Mouse (Mus musculus) hindbrain, embryonic 11.5 days (tissue): ENCODE measurements around the gene 1810049J17Rik. TPM values are rescaled to one million over a fixed set of nuclear protein-coding genes. Genes with fewer than 3 reads are reported as not detected.

Source experiments
- ATAC-seq: fragments of 200-750 bp; cut with Nextera tagmentation; 2 replicates; pipeline ENCODE4 v1.8.0; 2017; ENCODE audit warnings: mild to moderate bottlenecking, moderate TSS enrichment, moderate library complexity; ENCODE audit not compliant: low FRiP score
- DNase-seq: peaks from one replicate; pipeline ENCODE4 v3.0.0-alpha.2; 2015; ENCODE audit warnings: low spot score
- H3K27ac ChIP-seq: fragments of 300-500 bp; sonication (generic); 2 replicates; pipeline ENCODE4 v1.5.1; 2014; ENCODE audit warnings: mild to moderate bottlenecking, low read depth, low read length
- H3K27me3 ChIP-seq: fragments of 300-500 bp; sonication (generic); 2 replicates; pipeline ENCODE4 v1.6.1; 2014; ENCODE audit warnings: mild to moderate bottlenecking, low read length, moderate library complexity, mixed read lengths; ENCODE audit not compliant: control insufficient read depth, insufficient read depth
- H3K36me3 ChIP-seq: fragments of 300-500 bp; sonication (generic); 2 replicates; pipeline ENCODE4 v1.6.1; 2014; ENCODE audit warnings: mild to moderate bottlenecking, low read length, moderate library complexity, mixed read lengths; ENCODE audit not compliant: control insufficient read depth, insufficient read depth
- H3K4me1 ChIP-seq: fragments of 300-500 bp; sonication (generic); replicated peaks from 2 replicates; pipeline ENCODE4 v1.6.1; 2014; ENCODE audit warnings: low read length, mixed read lengths; ENCODE audit not compliant: control insufficient read depth, insufficient read depth
- H3K4me2 ChIP-seq: fragments of 300-500 bp; sonication (generic); replicated peaks from 2 replicates; pipeline ENCODE4 v1.6.1; 2014; ENCODE audit warnings: mild to moderate bottlenecking, low read depth, low read length
- H3K4me3 ChIP-seq: fragments of 300-500 bp; sonication (generic); 2 replicates; pipeline ENCODE4 v1.5.1; 2014; ENCODE audit warnings: low read depth, low read length
- H3K9ac ChIP-seq: fragments of 300-500 bp; sonication (generic); 2 replicates; pipeline ENCODE4 v1.6.1; 2014; ENCODE audit warnings: low read depth, low read length
- H3K9me3 ChIP-seq: fragments of 300-500 bp; sonication (generic); 2 replicates; pipeline ENCODE4 v1.6.1; 2016; ENCODE audit warnings: low read length; ENCODE audit not compliant: control insufficient read depth
- WGBS: fragments of 180-500 bp; shearing (Covaris S2); extraction: QIAGEN DNeasy Blood & Tissue Kit; methylation state at CpG from one replicate; pipeline ENCODE4 v1.1.7; 2014; 5-methylcytosine and 5-hydroxymethylcytosine counted together
- polyA plus RNA-seq: library from polyadenylated mRNA; unstranded; fragments of >200 nt; fragmentation: Nextera tagmentation; extraction: Ambion mirVana; gene quantifications from 2 replicates; pipeline ENCODE4 v1.2.1, GENCODE M21; 2014

Gene 1810049J17Rik
- polyA plus RNA-seq, 1 experiment from 2014 or later = not detected

DNA sequence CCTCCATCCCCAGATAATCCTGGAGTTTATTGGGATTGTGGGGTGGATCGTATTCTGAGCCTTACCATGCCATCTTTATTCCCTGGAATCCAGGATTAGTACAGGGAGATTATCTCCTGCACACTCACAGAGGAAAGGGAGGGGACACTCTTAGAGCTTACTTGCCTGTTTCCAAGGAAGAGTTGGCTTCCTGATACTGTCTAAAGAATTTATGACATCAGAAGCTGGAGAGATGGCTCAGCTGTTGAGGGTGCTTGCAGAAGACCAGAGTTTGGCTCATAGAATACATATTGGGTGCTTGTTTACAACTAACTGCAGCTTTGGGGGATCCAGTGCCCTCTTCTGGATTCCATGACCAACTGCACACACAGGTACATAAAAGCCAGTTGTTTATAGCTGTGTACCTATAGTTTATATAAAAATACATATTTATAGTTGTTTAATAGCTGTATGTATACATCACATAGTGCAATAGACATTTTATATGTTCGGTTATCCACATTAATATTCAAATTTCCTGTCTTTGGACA is 32.6 kb upstream of the 1810049J17Rik start:
- H3K36me3 ChIP-seq = no peaks in the 10 kb centered on the region
- no peaks in the 10 kb centered on the region for H3K9me3 ChIP-seq
- 99% methylated on average over 2 of the region's 2 CpGs for WGBS

GRCm38 (mm10) chr15:12351470-12351869 is 29.8 kb upstream of the 1810049J17Rik start:
- H3K36me3 ChIP-seq = no peaks in the 10 kb centered on the region

More for the DNA sequence above, 32.6 kb upstream of the 1810049J17Rik start:
- Histone ChIP-seq H3K9ac (no peak overlapping the region), H3K4me1 (no peaks in the 10 kb centered on the region), H3K4me3 (no peak overlapping the region), H3K4me2 (no peak overlapping the region), H3K27ac (no peak overlapping the region), H3K27me3 (no peaks in the 10 kb centered on the region)
- no peak for ATAC-seq
- DNase-seq = no peak

DNA sequence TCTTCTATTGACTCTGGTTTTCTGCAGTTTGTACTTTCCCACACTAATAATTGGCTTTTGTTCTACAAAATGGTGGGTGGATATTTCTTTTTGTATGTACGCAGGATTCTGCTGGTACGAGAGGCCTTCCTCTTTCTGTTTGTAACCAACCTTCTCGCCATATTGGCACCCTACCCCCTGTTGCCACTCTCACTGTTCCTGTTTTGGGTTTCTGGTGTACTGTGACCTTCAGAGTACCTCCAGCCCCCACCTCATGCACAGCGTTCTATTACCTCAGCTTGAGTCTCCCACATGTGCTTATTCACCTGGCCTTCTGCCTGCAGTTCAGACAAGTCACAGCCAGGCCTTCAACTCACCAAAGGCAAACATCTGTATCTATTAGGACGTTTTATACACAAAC is 28.1 kb upstream of the 1810049J17Rik start:
- DNase-seq (no peak), ATAC-seq (no peak)
- no peak overlapping the region for H3K27ac ChIP-seq
- no peak overlapping the region for H3K4me2 ChIP-seq
- no peaks in the 10 kb centered on the region for H3K36me3 ChIP-seq
- no peaks in the 10 kb centered on the region for H3K4me1 ChIP-seq
- 87% methylated on average over 5 of the region's 5 CpGs for WGBS
- no peaks in the 10 kb centered on the region for H3K27me3 ChIP-seq
- no peak overlapping the region for H3K9ac ChIP-seq
- no peaks in the 10 kb centered on the region for H3K9me3 ChIP-seq
- H3K4me3 ChIP-seq = no peak overlapping the region

More at GRCm38 (mm10) chr15:12351470-12351869, 29.8 kb upstream of the 1810049J17Rik start:
- Histone ChIP-seq H3K9me3 (no peaks in the 10 kb centered on the region), H3K4me2 (no peak overlapping the region), H3K9ac (no peak overlapping the region), H3K27me3 (no peaks in the 10 kb centered on the region), H3K4me3 (no peak overlapping the region), H3K27ac (no peak overlapping the region), H3K4me1 (no peaks in the 10 kb centered on the region)
- WGBS = 91% methylated on average over 7 of the region's 7 CpGs
- ATAC-seq (no peak), DNase-seq (no peak)

GRCm38 (mm10) chr15:12348950-12349349 is 27.3 kb upstream of the 1810049J17Rik start:
- no peak for DNase-seq
- no peak overlapping the region for H3K4me2 ChIP-seq
- no peak overlapping the region for H3K27ac ChIP-seq
- no peaks in the 10 kb centered on the region for H3K9me3 ChIP-seq
- 86% methylated on average over 3 of the region's 3 CpGs for WGBS
- H3K36me3 ChIP-seq = no peaks in the 10 kb centered on the region
- no peak overlapping the region for H3K4me3 ChIP-seq
- ATAC-seq = no peak
- H3K27me3 ChIP-seq = no peaks in the 10 kb centered on the region
- no peaks in the 10 kb centered on the region for H3K4me1 ChIP-seq
- H3K9ac ChIP-seq = no peak overlapping the region

- no peak overlapping the region for H3K4me2 ChIP-seq
- H3K9me3 ChIP-seq = no peaks in the 10 kb centered on the region
- ATAC-seq (no peak), DNase-seq (no peak)
- H3K27ac ChIP-seq = no peak overlapping the region
- 91% methylated on average over 3 of the region's 3 CpGs for WGBS
- H3K9ac ChIP-seq = no peak overlapping the region
- no peak overlapping the region for H3K4me3 ChIP-seq
- H3K4me1 ChIP-seq = no peaks in the 10 kb centered on the region
- no peaks in the 10 kb centered on the region for H3K36me3 ChIP-seq
- no peaks in the 10 kb centered on the region for H3K27me3 ChIP-seq
Observed at GRCm38 (mm10) chr15:12346916-12347315, 25.2 kb upstream of the 1810049J17Rik start.

GRCm38 (mm10) chr15:12341401-12341758 is 19.7 kb upstream of the 1810049J17Rik start:
- H3K9ac ChIP-seq = no peak overlapping the region
- no peaks in the 10 kb centered on the region for H3K9me3 ChIP-seq
- no peak overlapping the region for H3K27ac ChIP-seq
- no peaks in the 10 kb centered on the region for H3K27me3 ChIP-seq
- peak; percentile 49; the same call in 1 of the 2 replicates for ATAC-seq
- DNase-seq = no peak
- H3K4me1 ChIP-seq = no peaks in the 10 kb centered on the region
- H3K4me2 ChIP-seq = no peak overlapping the region
- WGBS = 28% methylated on average over 4 of the region's 4 CpGs
- no peak overlapping the region for H3K4me3 ChIP-seq
- no peaks in the 10 kb centered on the region for H3K36me3 ChIP-seq

GRCm38 (mm10) chr15:12340536-12341400 is 19.1 kb upstream of the 1810049J17Rik start:
- no peak overlapping the region for H3K27ac ChIP-seq
- WGBS = 54% methylated on average over 5 of the region's 5 CpGs

GRCm38 (mm10) chr15:12337779-12338137 is 16.1 kb upstream of the 1810049J17Rik start:
- no peaks in the 10 kb centered on the region for H3K36me3 ChIP-seq
- DNase-seq (no peak), ATAC-seq (no peak)
- no peak overlapping the region for H3K4me3 ChIP-seq
- no peaks in the 10 kb centered on the region for H3K27me3 ChIP-seq
- no peaks in the 10 kb centered on the region for H3K4me1 ChIP-seq
- WGBS = 86% methylated on average over 3 of the region's 3 CpGs
- H3K9me3 ChIP-seq = no peaks in the 10 kb centered on the region
- no peak overlapping the region for H3K9ac ChIP-seq
- H3K27ac ChIP-seq = no peak overlapping the region
- no peak overlapping the region for H3K4me2 ChIP-seq

More at GRCm38 (mm10) chr15:12340536-12341400, 19.1 kb upstream of the 1810049J17Rik start:
- DNase-seq (no peak), ATAC-seq (no peak)
- H3K4me2 ChIP-seq = no peak overlapping the region
- H3K36me3 ChIP-seq = no peaks in the 10 kb centered on the region
- no peaks in the 10 kb centered on the region for H3K27me3 ChIP-seq
- no peak overlapping the region for H3K4me3 ChIP-seq
- no peak overlapping the region for H3K9ac ChIP-seq
- no peaks in the 10 kb centered on the region for H3K4me1 ChIP-seq
- no peaks in the 10 kb centered on the region for H3K9me3 ChIP-seq
